Mouse (Mus musculus) intestine, embryonic 14.5 days (tissue): ENCODE measurements around the gene Mei4. TPM values are rescaled to one million over a fixed set of nuclear protein-coding genes. Genes with fewer than 3 reads are reported as not detected.
A peak's percentile ranks its signal among the peaks of the same experiment; 100 is the strongest.

Experiments
- ATAC-seq: fragments of 200-750 bp; cut with Nextera tagmentation; replicated peaks from 2 replicates; pipeline ENCODE4 v1.8.0; 2017; ENCODE audit warnings: low read depth, moderate number of reproducible peaks, moderate TSS enrichment, moderate library complexity; ENCODE audit not compliant: low FRiP score, low TSS enrichment
- DNase-seq: peaks from one replicate; pipeline ENCODE4 v3.0.0-alpha.2; 2018; ENCODE audit warnings: low spot score
- H3K27ac ChIP-seq: fragments of 300-500 bp; sonication (generic); 2 replicates; pipeline ENCODE4 v1.5.1; 2014; ENCODE audit warnings: low read depth, mild to moderate bottlenecking, control low read depth
- H3K27me3 ChIP-seq: fragments of 300-500 bp; sonication (generic); replicated peaks from 2 replicates; pipeline ENCODE4 v1.6.1; 2014; ENCODE audit warnings: low read length, control low read depth; ENCODE audit not compliant: control insufficient read depth, insufficient read depth
- H3K36me3 ChIP-seq: fragments of 300-500 bp; sonication (generic); 2 replicates; pipeline ENCODE4 v1.6.1; 2014; ENCODE audit warnings: low read length, control low read depth; ENCODE audit not compliant: control insufficient read depth, insufficient read depth
- H3K4me1 ChIP-seq: fragments of 300-500 bp; sonication (generic); replicated peaks from 2 replicates; pipeline ENCODE4 v1.6.1; 2014; ENCODE audit warnings: low read length, control low read depth, mixed read lengths; ENCODE audit not compliant: control insufficient read depth, insufficient read depth
- H3K4me2 ChIP-seq: fragments of 300-500 bp; sonication (generic); 2 replicates; pipeline ENCODE4 v1.6.1; 2014; ENCODE audit warnings: low read length
- H3K4me3 ChIP-seq: fragments of 300-500 bp; sonication (generic); 2 replicates; pipeline ENCODE4 v1.5.1; 2014; ENCODE audit warnings: low read depth, low read length, control low read depth, mixed read lengths
- H3K9ac ChIP-seq: fragments of 300-500 bp; sonication (generic); 2 replicates; pipeline ENCODE4 v1.6.1; 2014; ENCODE audit warnings: mild to moderate bottlenecking, low read length
- H3K9me3 ChIP-seq: fragments of 300-500 bp; sonication (generic); 2 replicates; pipeline ENCODE4 v1.6.1; 2016; ENCODE audit warnings: low read length, control low read depth; ENCODE audit not compliant: control insufficient read depth
- WGBS: fragments of 180-500 bp; shearing (Covaris S2); extraction: QIAGEN DNeasy Blood & Tissue Kit; methylation state at CpG from one replicate; pipeline ENCODE4 v1.1.7; 2014; 5-methylcytosine and 5-hydroxymethylcytosine counted together
- polyA plus RNA-seq: library from polyadenylated mRNA; unstranded; fragments of >200 nt; fragmentation: Nextera tagmentation; extraction: Ambion mirVana; gene quantifications from 2 replicates; pipeline ENCODE4 v1.2.1, GENCODE M21; 2014

Mei4 gene
- polyA plus RNA-seq = 0.89 and 1.2 TPM in 2 replicates

- Histone ChIP-seq H3K4me3 (peak within 1 kb of the TSS; percentile 52), H3K36me3 (no peaks in the 10 kb centered on the region), H3K4me1 (no peaks in the 10 kb centered on the region), H3K27me3 (peaks cover 19% of the 10 kb centered on the region), H3K9ac (peak within 1 kb of the TSS; percentile 45), H3K4me2 (peak within 1 kb of the TSS; percentile 79), H3K9me3 (no peaks in the 10 kb centered on the region), H3K27ac (no peak within 1 kb of the TSS)
- DNase-seq (peak; percentile 83), ATAC-seq (peak; percentile 99)
- WGBS = 4% methylated on average over 32 of the region's 32 CpGs
These were observed at the start of gene Mei4 for GRCm38 (mm10) chr9:81863181-81863887. Gene Mei4, plus strand, starts transcription at chr9:81863670.

GRCm38 (mm10) chr9:81819715-81820373, 43.6 kb upstream of the Mei4 start:
- no peaks in the 10 kb centered on the region for H3K4me1 ChIP-seq
- H3K9me3 ChIP-seq = no peaks in the 10 kb centered on the region
- no peaks in the 10 kb centered on the region for H3K36me3 ChIP-seq
- no peak overlapping the region for H3K4me3 ChIP-seq
- WGBS = 84% methylated on average over 1 of the region's 1 CpGs
- H3K27ac ChIP-seq = no peak overlapping the region
- H3K4me2 ChIP-seq = no peak overlapping the region
- DNase-seq = no peak
- no peak for ATAC-seq
- H3K27me3 ChIP-seq = no peaks in the 10 kb centered on the region
- H3K9ac ChIP-seq = no peak overlapping the region

DNA sequence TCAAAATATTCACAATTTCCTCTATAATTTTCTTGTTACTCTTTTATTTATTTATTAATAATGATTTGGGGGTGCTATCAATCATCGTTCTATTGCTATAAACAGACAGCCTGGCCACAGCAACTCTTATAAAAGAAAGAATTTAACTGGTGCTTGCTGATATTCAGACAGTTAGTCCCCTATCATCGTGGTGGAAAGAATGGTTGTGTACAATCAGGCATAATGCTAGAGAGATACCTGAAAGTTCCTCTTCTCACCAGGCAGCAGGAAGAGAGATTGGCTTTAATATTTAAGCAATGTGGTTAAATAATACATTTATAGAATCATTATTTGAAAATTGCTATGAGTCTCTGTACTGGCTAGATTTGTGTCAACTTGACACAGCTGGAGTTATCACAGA, 35.9 kb upstream of the Mei4 start:
- WGBS = 89% methylated on average over 2 of the region's 2 CpGs
- no peak for ATAC-seq
- no peaks in the 10 kb centered on the region for H3K9me3 ChIP-seq

GRCm38 (mm10) chr9:81834056-81834455, 29.4 kb upstream of the Mei4 start:
- no peaks in the 10 kb centered on the region for H3K36me3 ChIP-seq
- H3K9me3 ChIP-seq = no peaks in the 10 kb centered on the region
- no peak overlapping the region for H3K4me3 ChIP-seq
- H3K27me3 ChIP-seq = no peaks in the 10 kb centered on the region
- ATAC-seq (no peak), DNase-seq (no peak)
- H3K4me1 ChIP-seq = no peaks in the 10 kb centered on the region
- no peak overlapping the region for H3K4me2 ChIP-seq
- H3K9ac ChIP-seq = no peak overlapping the region
- H3K27ac ChIP-seq = no peak overlapping the region

More for the DNA sequence above, 35.9 kb upstream of the Mei4 start:
- no peak overlapping the region for H3K4me3 ChIP-seq
- H3K27ac ChIP-seq = no peak overlapping the region
- no peak for DNase-seq
- no peaks in the 10 kb centered on the region for H3K4me1 ChIP-seq
- no peak overlapping the region for H3K9ac ChIP-seq
- no peaks in the 10 kb centered on the region for H3K27me3 ChIP-seq
- no peaks in the 10 kb centered on the region for H3K36me3 ChIP-seq
- no peak overlapping the region for H3K4me2 ChIP-seq

GRCm38 (mm10) chr9:81858861-81859260, 4.6 kb upstream of the Mei4 start:
- Histone ChIP-seq H3K4me2 (no peak overlapping the region), H3K9me3 (no peaks in the 10 kb centered on the region), H3K4me3 (no peak overlapping the region), H3K27ac (no peak overlapping the region), H3K36me3 (no peaks in the 10 kb centered on the region), H3K27me3 (peaks cover 19% of the 10 kb centered on the region), H3K9ac (no peak overlapping the region), H3K4me1 (no peaks in the 10 kb centered on the region)
- no peak for ATAC-seq
- 26% methylated on average over 1 of the region's 1 CpGs for WGBS
- no peak for DNase-seq

DNA sequence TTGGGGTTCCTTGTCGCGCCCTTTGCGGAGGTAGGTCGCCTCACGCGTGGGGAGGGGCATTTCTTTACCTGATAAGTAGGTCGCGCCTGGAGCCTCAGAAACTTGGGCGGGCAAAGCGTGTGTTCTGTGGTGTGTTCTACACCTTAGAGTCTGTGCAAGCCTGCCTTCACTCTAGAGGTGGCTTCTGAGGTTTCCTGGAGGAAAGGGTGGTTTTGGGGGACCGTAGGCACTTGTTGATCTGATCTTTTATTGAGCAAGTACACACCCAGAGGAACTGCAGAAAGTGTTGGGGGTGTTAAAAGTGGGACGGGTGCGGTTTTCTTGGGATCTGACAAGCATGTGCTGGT, 391 bp downstream of the Mei4 start:
- DNase-seq = no peak

GRCm38 (mm10) chr9:81866032-81866431, 2.6 kb downstream of the Mei4 start:
- WGBS = 78% methylated on average over 2 of the region's 2 CpGs
- no peak overlapping the region for H3K4me3 ChIP-seq
- no peak overlapping the region for H3K9ac ChIP-seq
- no peaks in the 10 kb centered on the region for H3K9me3 ChIP-seq
- no peak for ATAC-seq
- no peak overlapping the region for H3K4me2 ChIP-seq
- H3K27ac ChIP-seq = no peak overlapping the region
- H3K36me3 ChIP-seq = no peaks in the 10 kb centered on the region
- H3K4me1 ChIP-seq = no peaks in the 10 kb centered on the region
- H3K27me3 ChIP-seq = peaks cover 19% of the 10 kb centered on the region
- no peak for DNase-seq

More for the DNA sequence above, 391 bp downstream of the Mei4 start:
- Histone ChIP-seq H3K9me3 (no peaks in the 10 kb centered on the region), H3K4me1 (no peaks in the 10 kb centered on the region), H3K9ac (peak overlapping the region; percentile 45), H3K27ac (no peak overlapping the region), H3K4me2 (peak overlapping the region; percentile 79), H3K36me3 (no peaks in the 10 kb centered on the region), H3K27me3 (peaks cover 19% of the 10 kb centered on the region), H3K4me3 (peak overlapping the region; percentile 52)
- WGBS = 21% methylated on average over 13 of the region's 13 CpGs
- ATAC-seq = peak; percentile 17; the same call in 1 of the 2 replicates

- Histone ChIP-seq H3K27ac (no peak overlapping the region), H3K9me3 (no peaks in the 10 kb centered on the region), H3K9ac (no peak overlapping the region), H3K4me3 (no peak overlapping the region), H3K4me2 (no peak overlapping the region), H3K27me3 (no peaks in the 10 kb centered on the region), H3K36me3 (no peaks in the 10 kb centered on the region), H3K4me1 (no peaks in the 10 kb centered on the region)
- DNase-seq = no peak
- ATAC-seq = no peak
- WGBS = 92% methylated on average over 1 of the region's 1 CpGs
These were observed 58.0 kb downstream of the Mei4 start for GRCm38 (mm10) chr9:81921456-81921855.

- ATAC-seq (no peak), DNase-seq (no peak)
- no peaks in the 10 kb centered on the region for H3K9me3 ChIP-seq
- H3K4me2 ChIP-seq = no peak overlapping the region
- H3K27me3 ChIP-seq = no peaks in the 10 kb centered on the region
- H3K36me3 ChIP-seq = no peaks in the 10 kb centered on the region
- no peak overlapping the region for H3K4me3 ChIP-seq
- no peak overlapping the region for H3K9ac ChIP-seq
- no peak overlapping the region for H3K27ac ChIP-seq
- no peaks in the 10 kb centered on the region for H3K4me1 ChIP-seq
These were observed 61.3 kb downstream of the Mei4 start for GRCm38 (mm10) chr9:81924744-81925143.
